Mouse (Mus musculus) embryonic facial prominence, embryonic 10.5 days (tissue): Measurements from ENCODE around the gene Tbc1d15. TPM values are rescaled to one million over a fixed set of nuclear protein-coding genes. Genes with fewer than 3 reads are reported as not detected.
A peak's percentile ranks its signal among the peaks of the same experiment; 100 is the strongest.

Experiments
- DNase-seq: peaks from one replicate; pipeline ENCODE4 v3.0.0-alpha.2; 2017; ENCODE audit warnings: low spot score
- H3K27ac ChIP-seq: fragments of 300-500 bp; sonication (generic); replicated peaks from 2 replicates; pipeline ENCODE4 v1.5.1; 2016; ENCODE audit warnings: mild to moderate bottlenecking
- H3K27me3 ChIP-seq: fragments of 300-500 bp; sonication (generic); replicated peaks from 2 replicates; pipeline ENCODE4 v1.6.1; 2016; ENCODE audit warnings: low read depth, mild to moderate bottlenecking; ENCODE audit not compliant: poor library complexity, severe bottlenecking
- H3K36me3 ChIP-seq: fragments of 300-500 bp; sonication (generic); replicated peaks from 2 replicates; pipeline ENCODE4 v1.6.1; 2016; ENCODE audit warnings: mild to moderate bottlenecking, moderate library complexity
- H3K4me1 ChIP-seq: fragments of 300-500 bp; sonication (generic); 2 replicates; pipeline ENCODE4 v1.6.1; 2016
- H3K4me3 ChIP-seq: fragments of 300-500 bp; sonication (generic); 2 replicates; pipeline ENCODE4 v1.5.1; 2016; ENCODE audit warnings: mild to moderate bottlenecking, moderate library complexity
- H3K9me3 ChIP-seq: fragments of 300-500 bp; sonication (generic); 2 replicates; pipeline ENCODE4 v1.6.1; 2016; ENCODE audit warnings: mild to moderate bottlenecking
- WGBS: fragments of 180-500 bp; shearing (Covaris S2); methylation state at CpG from one replicate; pipeline ENCODE4 v1.1.7; 2016; 5-methylcytosine and 5-hydroxymethylcytosine counted together
- polyA plus RNA-seq: library from polyadenylated mRNA; unstranded; fragments of >200 nt; fragmentation: Nextera tagmentation; extraction: Ambion mirVana; gene quantifications from 2 replicates; pipeline ENCODE4 v1.2.1, GENCODE M21; 2016

Gene Tbc1d15
- polyA plus RNA-seq, 1 experiment from 2014 or later, result 52.3 TPM

DNA sequence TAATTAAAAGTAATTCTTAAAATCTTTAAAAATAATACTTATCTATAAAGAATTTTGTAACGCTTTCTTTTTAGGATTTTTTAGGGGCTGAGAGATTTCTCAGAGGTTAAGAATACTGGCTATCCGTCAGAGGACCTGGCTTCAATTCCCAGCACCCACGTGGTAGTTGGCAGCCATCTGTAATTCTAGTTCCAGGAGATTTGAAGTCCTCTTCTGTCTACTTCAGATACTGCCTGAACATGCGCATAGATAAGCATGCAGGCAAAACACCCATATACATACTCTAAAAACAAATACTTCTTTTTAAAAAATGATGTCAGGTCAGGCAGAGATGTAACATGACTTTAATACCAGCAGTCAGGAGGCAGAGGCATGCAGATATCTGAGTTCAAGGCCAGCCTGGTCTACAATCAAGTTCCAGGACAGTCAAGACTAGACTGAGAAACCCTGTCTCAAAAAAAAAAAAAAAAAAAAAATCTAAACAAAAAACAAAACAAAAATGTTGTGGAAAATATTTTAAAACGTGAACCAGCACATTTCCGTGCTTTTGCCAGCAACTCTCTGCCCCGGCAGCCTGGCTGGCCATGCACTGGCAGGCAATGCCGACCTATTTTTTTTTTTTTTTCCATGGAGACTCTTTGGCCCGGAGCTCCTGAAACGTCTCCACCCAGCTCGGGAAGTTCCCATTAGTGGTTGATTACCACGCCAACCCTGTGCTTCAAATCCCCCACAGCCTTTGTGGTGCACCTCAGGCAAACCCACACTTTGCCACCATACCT lies 19.5 kb upstream of the Tbc1d15 start:
- H3K27ac ChIP-seq, result no peak overlapping the region

DNA sequence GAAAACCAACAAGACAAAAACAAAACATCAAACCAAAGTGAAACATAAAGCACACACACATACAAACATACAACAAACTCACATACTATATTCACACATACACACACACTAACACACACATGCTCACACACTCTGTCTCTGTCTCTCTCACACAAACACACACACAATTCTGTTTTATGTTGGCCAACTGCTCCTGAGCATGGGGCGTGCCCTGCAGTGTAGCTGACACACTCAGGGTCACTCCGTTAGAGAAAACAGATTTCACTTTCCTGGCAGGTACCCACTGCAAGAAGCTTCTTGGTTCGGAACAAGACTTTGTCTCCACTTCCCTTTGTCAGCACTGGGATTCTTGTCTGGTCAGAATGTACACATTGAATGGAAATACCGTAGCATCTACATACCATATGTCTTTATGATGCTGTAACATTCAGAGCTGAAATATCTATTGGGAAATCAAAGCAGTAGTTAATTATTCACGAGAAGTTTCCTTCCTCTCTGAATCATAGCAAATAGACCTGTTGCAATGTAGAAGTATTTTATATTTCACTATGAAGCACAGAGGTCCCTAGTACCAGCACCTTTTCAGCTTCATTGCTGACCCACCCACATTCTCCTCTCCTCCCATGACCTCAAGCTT lies 11.8 kb upstream of the Tbc1d15 start:
- 80% methylated on average over 5 of the region's 5 CpGs for WGBS

More for the DNA sequence above, 19.5 kb upstream of the Tbc1d15 start:
- no peak for DNase-seq
- Histone ChIP-seq H3K4me3 (no peak overlapping the region), H3K9me3 (no peaks in the 10 kb centered on the region), H3K36me3 (no peaks in the 10 kb centered on the region), H3K27me3 (no peaks in the 10 kb centered on the region), H3K4me1 (no peaks in the 10 kb centered on the region)
- 89% methylated on average over 12 of the region's 12 CpGs for WGBS

DNA sequence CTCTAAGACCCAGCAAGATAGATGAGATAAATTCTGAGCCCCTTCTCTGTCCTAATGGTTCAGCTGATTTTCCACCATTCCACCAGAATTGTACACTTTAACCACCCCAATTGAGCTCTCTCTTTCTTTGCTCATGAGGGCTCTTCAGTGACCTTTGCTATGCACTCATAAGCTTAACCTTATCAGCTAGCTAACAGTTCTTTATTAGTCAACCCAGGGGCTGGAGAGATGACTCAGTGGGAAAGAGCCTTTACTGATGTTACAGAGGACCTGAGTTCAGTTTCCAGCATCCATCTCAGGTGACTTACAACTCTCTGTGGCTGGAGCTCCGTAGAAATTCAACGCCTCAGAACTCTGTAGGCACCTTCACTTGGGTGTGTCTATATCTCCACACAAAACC lies 11.0 kb upstream of the Tbc1d15 start:
- Histone ChIP-seq H3K36me3 (no peaks in the 10 kb centered on the region), H3K4me1 (no peaks in the 10 kb centered on the region), H3K4me3 (no peak overlapping the region), H3K9me3 (0 out of 2 replicates have a peak, but pooled peaks cover 2% of the 10 kb centered on the region), H3K27me3 (no peaks in the 10 kb centered on the region), H3K27ac (no peak overlapping the region)
- DNase-seq, result no peak
- 87% methylated on average over 2 of the region's 2 CpGs for WGBS

More for the DNA sequence above, 11.8 kb upstream of the Tbc1d15 start:
- Histone ChIP-seq H3K27ac (no peak overlapping the region), H3K27me3 (no peaks in the 10 kb centered on the region), H3K9me3 (0 out of 2 replicates have a peak, but pooled peaks cover 2% of the 10 kb centered on the region), H3K4me3 (no peak overlapping the region), H3K36me3 (no peaks in the 10 kb centered on the region), H3K4me1 (no peaks in the 10 kb centered on the region)
- DNase-seq, result no peak

DNA sequence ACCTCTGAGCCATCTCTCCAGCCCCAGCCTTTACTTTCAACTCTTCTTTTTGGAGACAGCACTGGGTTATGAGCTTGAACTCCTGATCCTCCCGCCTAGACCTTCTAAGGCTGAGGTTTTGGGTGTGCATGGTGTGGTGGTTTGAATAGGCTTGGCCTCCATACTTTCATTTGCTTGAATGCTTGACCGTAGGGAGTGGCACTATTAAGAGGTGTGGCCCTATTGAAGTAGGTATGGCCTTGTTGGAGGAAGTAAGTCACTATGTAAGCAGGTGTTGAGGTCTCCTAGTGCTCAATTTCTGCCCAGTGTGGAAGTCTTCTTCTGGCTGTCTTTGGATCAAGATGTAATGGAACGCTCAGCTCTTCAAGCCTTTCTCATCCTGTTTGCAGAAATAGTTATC lies 10.2 kb upstream of the Tbc1d15 start:
- H3K36me3 ChIP-seq, result no peaks in the 10 kb centered on the region
- no peak overlapping the region for H3K27ac ChIP-seq
- DNase-seq, result no peak
- H3K4me1 ChIP-seq, result no peaks in the 10 kb centered on the region
- no peaks in the 10 kb centered on the region for H3K27me3 ChIP-seq
- H3K4me3 ChIP-seq, result no peak overlapping the region
- WGBS, result 85% methylated on average over 3 of the region's 3 CpGs
- 0 out of 2 replicates have a peak, but pooled peaks cover 2% of the 10 kb centered on the region for H3K9me3 ChIP-seq

DNA sequence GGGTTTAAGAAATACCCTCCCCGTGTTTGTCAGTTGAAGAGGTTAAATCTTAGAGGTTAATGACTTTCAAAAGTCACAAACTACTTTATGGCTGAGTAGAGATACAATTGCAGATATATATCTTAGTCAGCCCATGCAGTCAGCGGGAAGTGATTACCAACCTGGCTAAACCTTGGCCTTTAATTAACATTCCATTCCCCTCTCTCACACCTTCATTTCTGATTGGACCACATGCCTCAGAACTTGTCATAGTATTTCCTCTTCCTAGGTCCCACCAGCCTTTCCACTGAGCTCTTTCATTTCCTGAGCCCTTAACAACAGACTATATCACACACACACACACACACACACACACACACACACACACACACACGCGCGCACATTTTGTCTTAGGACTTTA lies 4.9 kb upstream of the Tbc1d15 start:
- Histone ChIP-seq H3K27ac (no peak overlapping the region), H3K36me3 (no peaks in the 10 kb centered on the region), H3K9me3 (0 out of 2 replicates have a peak, but pooled peaks cover 2% of the 10 kb centered on the region), H3K4me3 (no peak overlapping the region), H3K4me1 (peaks cover 7% of the 10 kb centered on the region), H3K27me3 (no peaks in the 10 kb centered on the region)
- no peak for DNase-seq
- WGBS, result 80% methylated on average over 5 of the region's 5 CpGs

DNA sequence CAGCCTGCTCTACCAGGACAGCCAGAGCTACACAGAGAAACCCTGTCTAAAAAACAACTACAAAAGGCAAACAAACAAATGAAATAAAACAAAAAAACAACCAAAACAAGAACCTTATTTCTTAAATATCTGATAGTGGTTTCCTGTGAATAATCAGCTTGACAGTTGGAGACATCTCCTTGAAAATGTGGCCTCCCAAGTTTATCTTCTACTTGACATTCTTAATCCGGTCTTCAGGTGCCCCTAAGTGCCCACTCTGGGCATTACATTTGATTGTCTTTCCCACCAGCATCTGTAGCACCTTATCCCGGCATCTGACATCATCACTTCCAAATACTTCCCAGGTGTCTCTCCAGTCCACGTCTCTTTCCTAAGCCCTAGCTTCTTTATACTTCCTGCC lies 2.3 kb upstream of the Tbc1d15 start:
- H3K27ac ChIP-seq, result no peak overlapping the region
- 79% methylated on average over 3 of the region's 3 CpGs for WGBS
- H3K36me3 ChIP-seq, result no peaks in the 10 kb centered on the region
- peaks cover 24% of the 10 kb centered on the region for H3K4me1 ChIP-seq
- H3K9me3 ChIP-seq, result no peaks in the 10 kb centered on the region
- no peak for DNase-seq
- no peaks in the 10 kb centered on the region for H3K27me3 ChIP-seq
- H3K4me3 ChIP-seq, result no peak overlapping the region

DNA sequence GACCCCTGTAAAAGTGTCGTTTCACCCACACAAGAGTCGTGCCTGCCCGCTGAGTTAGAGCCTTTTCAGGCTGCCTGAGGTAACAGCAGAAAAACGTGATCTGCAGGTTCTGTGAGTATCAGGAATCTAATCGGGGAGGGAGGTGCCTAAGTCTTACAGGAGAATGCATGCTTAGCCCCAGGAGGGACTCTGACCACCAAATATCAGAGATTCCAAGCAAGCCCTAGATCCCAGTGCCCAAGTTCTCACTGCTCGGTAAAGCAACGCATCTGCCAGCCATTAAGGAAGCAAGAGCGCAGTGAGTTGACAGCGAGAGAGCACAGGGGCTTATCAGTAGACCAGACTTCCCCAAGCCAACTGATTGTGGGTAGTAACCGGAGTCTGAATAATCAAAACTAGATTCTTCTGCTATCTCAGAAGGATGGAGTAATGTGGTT lies 1.1 kb upstream of the Tbc1d15 start:
- WGBS, result 9% methylated on average over 10 of the region's 10 CpGs
- H3K27ac ChIP-seq, result peak overlapping the region; percentile 49
- H3K4me3 ChIP-seq, result peak overlapping the region; percentile 98
- DNase-seq, result peak; percentile 52
- peaks cover 33% of the 10 kb centered on the region for H3K4me1 ChIP-seq
- no peaks in the 10 kb centered on the region for H3K9me3 ChIP-seq
- no peaks in the 10 kb centered on the region for H3K36me3 ChIP-seq
- no peaks in the 10 kb centered on the region for H3K27me3 ChIP-seq

DNA sequence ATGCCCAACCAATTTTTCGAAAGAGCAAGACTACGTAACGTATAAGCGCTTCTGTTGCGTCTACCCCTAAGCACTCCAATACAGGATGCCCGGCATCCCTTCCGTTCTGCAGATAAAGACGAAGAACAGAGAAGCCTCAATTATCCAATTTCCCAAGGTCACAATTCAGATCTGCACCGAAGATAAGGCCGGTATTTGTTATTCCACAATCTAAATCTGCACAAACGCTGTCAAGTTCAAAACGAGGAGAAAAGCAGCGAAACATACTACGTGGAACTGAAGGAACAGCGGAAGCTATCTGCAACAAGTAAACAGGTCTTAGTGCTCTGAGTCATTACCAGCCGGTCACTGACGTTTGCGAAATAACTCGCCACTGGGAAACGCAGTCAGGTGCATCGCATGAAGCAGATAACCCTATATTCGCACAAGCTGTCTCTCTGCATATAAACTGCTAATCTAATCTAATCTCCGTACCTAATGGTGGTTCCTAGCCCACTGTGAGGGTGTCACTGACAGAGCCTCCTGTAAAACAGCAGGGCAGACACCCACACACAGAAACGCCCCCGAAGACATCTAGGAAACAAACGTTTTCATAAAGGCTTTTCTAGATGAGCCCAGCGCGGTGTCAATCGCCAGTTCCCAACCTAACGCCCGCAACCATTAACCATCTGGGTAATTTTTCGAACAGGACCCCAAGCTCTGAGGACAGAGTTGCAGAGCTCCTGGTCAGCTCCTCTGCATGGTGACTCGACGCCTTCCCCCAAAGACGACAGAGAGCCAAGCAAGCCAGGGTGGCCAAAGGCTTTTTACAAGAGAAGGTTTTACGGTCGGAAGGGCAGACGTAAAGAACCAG lies 806 bp downstream of the Tbc1d15 start:
- 29% methylated on average over 38 of the region's 38 CpGs for WGBS
- peak overlapping the region; percentile 90 for H3K27ac ChIP-seq
- H3K9me3 ChIP-seq, result no peaks in the 10 kb centered on the region

DNA sequence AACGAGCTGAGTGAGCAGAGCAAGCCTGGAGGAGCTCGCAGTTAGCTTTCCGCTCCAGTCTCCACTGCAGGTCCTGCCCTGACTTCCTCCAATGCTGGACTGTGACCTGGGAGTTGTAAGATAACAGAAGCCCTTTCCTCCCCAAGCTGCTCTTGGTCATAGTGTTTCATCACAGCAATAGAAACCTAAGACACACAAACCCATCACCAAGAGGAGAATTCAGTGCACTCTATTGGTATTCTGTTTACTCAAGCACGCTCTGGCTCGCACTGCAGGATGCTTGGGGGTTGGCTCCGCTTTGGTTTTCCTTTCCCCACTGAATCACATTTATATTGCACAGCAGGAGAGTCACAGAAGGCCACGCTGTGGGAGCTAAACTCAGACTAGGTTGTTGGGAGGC lies 3.2 kb downstream of the Tbc1d15 start:
- Histone ChIP-seq H3K27ac (no peak overlapping the region), H3K4me1 (peaks cover 33% of the 10 kb centered on the region), H3K27me3 (no peaks in the 10 kb centered on the region), H3K4me3 (no peak overlapping the region), H3K9me3 (no peaks in the 10 kb centered on the region), H3K36me3 (no peaks in the 10 kb centered on the region)
- 42% methylated on average over 7 of the region's 7 CpGs for WGBS
- DNase-seq, result no peak

More for the DNA sequence above, 806 bp downstream of the Tbc1d15 start:
- no peaks in the 10 kb centered on the region for H3K36me3 ChIP-seq
- H3K4me1 ChIP-seq, result peaks cover 33% of the 10 kb centered on the region
- DNase-seq, result no peak
- no peaks in the 10 kb centered on the region for H3K27me3 ChIP-seq
- peak overlapping the region; percentile 98 for H3K4me3 ChIP-seq

DNA sequence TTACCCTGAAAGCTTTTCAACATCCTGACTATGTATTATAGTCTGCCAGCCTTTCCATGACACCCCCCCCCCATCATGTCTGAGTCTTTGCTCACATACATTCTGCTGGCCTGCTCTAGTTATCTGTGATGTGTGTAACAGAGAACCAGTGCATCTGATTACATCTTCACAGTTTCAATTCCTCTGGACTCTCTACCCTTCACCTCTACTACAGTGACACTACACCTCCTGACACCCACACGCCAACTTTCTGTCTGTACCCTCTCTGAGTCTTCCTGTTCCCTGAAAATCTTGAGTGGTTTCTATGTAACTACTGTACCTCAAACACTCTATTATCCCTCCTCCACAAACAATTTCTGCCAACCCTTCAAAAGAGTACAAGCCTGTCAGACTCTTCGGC lies 5.8 kb downstream of the Tbc1d15 start:
- Histone ChIP-seq H3K27me3 (no peaks in the 10 kb centered on the region), H3K27ac (no peak overlapping the region), H3K9me3 (no peaks in the 10 kb centered on the region), H3K4me1 (peaks cover 26% of the 10 kb centered on the region), H3K36me3 (no peaks in the 10 kb centered on the region), H3K4me3 (no peak overlapping the region)
- no peak for DNase-seq
- 91% methylated on average over 2 of the region's 2 CpGs for WGBS

DNA sequence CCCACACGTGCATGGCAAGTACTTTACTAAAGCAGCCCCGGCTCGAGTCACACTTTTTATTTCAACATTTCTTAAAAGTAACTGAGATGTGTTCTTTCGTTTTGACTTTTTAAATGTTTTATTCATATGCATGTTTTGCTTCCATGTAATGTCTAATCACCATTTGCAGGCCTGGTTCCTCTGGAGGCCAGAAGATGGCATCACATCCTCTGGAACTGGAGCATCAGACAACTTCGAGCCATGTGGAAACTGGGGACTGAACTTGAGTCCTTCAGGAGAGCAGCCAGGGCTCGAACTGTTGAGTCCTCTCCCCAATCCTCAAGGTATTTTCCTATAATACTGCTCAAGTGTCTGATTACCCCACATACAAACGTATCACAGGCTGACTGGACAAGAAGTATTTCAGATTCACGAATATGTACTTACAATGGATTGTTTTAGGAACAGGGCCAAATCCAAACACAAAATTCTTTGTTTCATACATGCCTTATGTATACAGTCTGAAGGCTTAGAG lies 10.1 kb downstream of the Tbc1d15 start:
- Histone ChIP-seq H3K36me3 (peaks cover 36% of the 10 kb centered on the region), H3K4me1 (no peaks in the 10 kb centered on the region), H3K27me3 (no peaks in the 10 kb centered on the region), H3K4me3 (no peak overlapping the region), H3K27ac (no peak overlapping the region), H3K9me3 (no peaks in the 10 kb centered on the region)
- no peak for DNase-seq
- 83% methylated on average over 8 of the region's 8 CpGs for WGBS

DNA sequence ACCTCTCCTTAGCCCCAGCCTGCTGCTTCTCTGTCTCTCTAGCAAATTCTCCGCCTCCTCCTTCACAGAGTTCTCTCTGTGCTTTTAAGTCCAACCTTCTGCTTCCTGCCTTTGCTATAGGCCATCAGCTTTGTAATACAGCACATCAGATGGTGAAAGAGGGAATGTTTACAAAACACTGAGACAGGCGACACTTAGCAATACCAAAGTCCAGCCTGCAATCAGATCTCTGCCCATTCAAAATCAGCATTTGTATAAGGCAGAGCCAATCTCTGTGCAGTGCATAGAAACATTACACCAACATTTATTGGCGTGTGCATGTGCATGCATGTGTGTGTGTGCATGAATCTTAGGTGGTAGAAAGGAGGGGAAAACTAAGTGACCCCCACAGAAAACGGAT lies 13.3 kb downstream of the Tbc1d15 start:
- no peaks in the 10 kb centered on the region for H3K4me1 ChIP-seq
- H3K27me3 ChIP-seq, result no peaks in the 10 kb centered on the region
- no peak overlapping the region for H3K27ac ChIP-seq
- no peaks in the 10 kb centered on the region for H3K9me3 ChIP-seq
- DNase-seq, result no peak
- WGBS, result 84% methylated on average over 4 of the region's 4 CpGs
- peaks cover 49% of the 10 kb centered on the region for H3K36me3 ChIP-seq
- H3K4me3 ChIP-seq, result no peak overlapping the region
